Mouse (Mus musculus): ENCODE measurements around the gene Sema6d.

DNA sequence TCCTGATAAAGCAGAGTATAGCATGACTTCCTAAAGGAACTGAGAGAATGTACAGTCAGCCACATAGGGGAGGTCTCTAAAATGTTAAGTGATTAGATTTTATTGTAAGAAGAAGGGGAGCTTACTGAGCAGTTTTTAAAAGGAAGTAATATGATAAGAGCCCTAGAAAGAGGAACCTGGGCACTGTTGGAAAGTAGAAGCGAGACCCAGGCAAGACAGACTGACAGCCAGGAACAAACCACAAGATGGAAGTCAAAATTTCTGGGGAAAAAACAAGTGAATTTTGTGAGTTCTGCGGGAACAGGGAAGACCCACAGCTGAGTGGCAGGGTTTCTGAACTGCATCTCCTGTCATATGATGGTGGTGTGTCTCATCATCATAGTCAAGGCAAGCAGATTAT, 486.3 kb downstream of the Sema6d start:
- TF ChIP-seq CTCF (IDR thresholded peaks at IDR 0.05; ENCODE audit: borderline replicate concordance, extremely low read depth, insufficient read depth, insufficient read length) (no peak), POLR2A (IDR thresholded peaks at IDR 0.05; ENCODE audit: borderline replicate concordance, extremely low read depth, insufficient read depth, insufficient read length, poor library complexity, severe bottlenecking) (no peak)

Measured in brain, embryonic 14.5 days (tissue).